Mouse (Mus musculus) heart, adult 2 months (tissue): ENCODE data around the gene Mef2a. TPM values are rescaled to one million over a fixed set of nuclear protein-coding genes. Genes with fewer than 3 reads are reported as not detected.
A peak's percentile ranks its signal among the peaks of the same experiment; 100 is the strongest.

ENCODE experiments used
- DNase-seq, 2 experiments: peaks; one replicate each; pipeline ENCODE4 v3.0.0; 2021
- H3K27ac ChIP-seq: fragments of 200-600 bp; 2 replicates; pipeline ENCODE4 v1.8.1; 2022
- H3K27me3 ChIP-seq: fragments of 200-500 bp; 2 replicates; pipeline ENCODE4 v1.6.1; 2012; ENCODE audit warnings: mild to moderate bottlenecking, low read length, inconsistent platforms, mixed read lengths; ENCODE audit not compliant: control insufficient read depth, insufficient read depth
- H3K36me3 ChIP-seq: fragments of 200-500 bp; 2 replicates; pipeline ENCODE4 v1.6.1; 2012; ENCODE audit warnings: low read length, inconsistent platforms; ENCODE audit not compliant: control insufficient read depth, insufficient read depth
- H3K4me1 ChIP-seq: fragments of 200-500 bp; 2 replicates; pipeline ENCODE4 v1.6.1; 2011; ENCODE audit warnings: low read length; ENCODE audit not compliant: control insufficient read depth, insufficient read depth
- H3K4me3 ChIP-seq: fragments of 200-600 bp; 2 replicates; pipeline ENCODE4 v1.8.1; 2022
- H3K79me2 ChIP-seq: fragments of 200-500 bp; replicated peaks from 2 replicates; pipeline ENCODE4 v1.6.1; 2012; ENCODE audit warnings: mild to moderate bottlenecking, inconsistent platforms, low read length, moderate library complexity, mixed read lengths; ENCODE audit not compliant: control insufficient read depth, insufficient read depth
- H3K9ac ChIP-seq: fragments of 200-500 bp; 2 replicates; pipeline ENCODE4 v1.6.1; 2012; ENCODE audit warnings: low read depth, mild to moderate bottlenecking, control low read depth, inconsistent platforms, low read length, mixed read lengths
- CTCF ChIP-seq: fragments of 200-600 bp; IDR thresholded peaks from 2 replicates; pipeline ENCODE4 v1.8.1; 2022; ENCODE audit warnings: antibody characterized with exemption, mild to moderate bottlenecking, moderate library complexity
- EP300 ChIP-seq: fragments of 200-500 bp; IDR thresholded peaks from 2 replicates; pipeline ENCODE4 v1.6.1; 2011; ENCODE audit warnings: low read depth, low read length, control low read depth; ENCODE audit not compliant: insufficient read depth
- POLR2A ChIP-seq: fragments of 200-500 bp; IDR thresholded peaks from 2 replicates; pipeline ENCODE4 v1.6.1; 2011; ENCODE audit warnings: mild to moderate bottlenecking, low read depth, low read length, control low read depth; ENCODE audit not compliant: insufficient read depth
- WGBS: fragments of 180-500 bp; shearing (Covaris S2); methylation state at CpG from one replicate; pipeline ENCODE4 v1.1.7; 2018; 5-methylcytosine and 5-hydroxymethylcytosine counted together
- intact Hi-C: fragments of 180-260 bp; cut with DNase I; formaldehyde crosslinking; loops from one replicate; pipeline ENCODE4 v1.15.1; 2025
- polyA plus RNA-seq: library from polyadenylated mRNA; depleted of rRNA; stranded (reverse); fragments of >200 nt; gene quantifications from 2 replicates; pipeline ENCODE4 v1.2.3, GENCODE M21; 2012
- total RNA-seq, 2 experiments: library from RNA; stranded (reverse); gene quantifications; 2 replicates each; pipeline ENCODE4 v1.2.3; 2021

Gene Mef2a
- total and polyA plus RNA-seq, 3 experiments: 73.4 to 141 (median 134) TPM

- Histone ChIP-seq H3K27me3 (no peaks in the 10 kb centered on the region), H3K4me1 (peaks cover 21% of the 10 kb centered on the region), H3K27ac (peak overlapping the region; percentile 81), H3K36me3 (peaks cover 31% of the 10 kb centered on the region), H3K4me3 (no peak overlapping the region), H3K79me2 (no peaks in the 10 kb centered on the region), H3K9ac (no peak overlapping the region)
- peak; percentile 74 to 84 for DNase-seq
- WGBS: 4% methylated on average over 3 of the region's 3 CpGs
- intact Hi-C loops: no loop called here
- TF ChIP-seq POLR2A (no peak), CTCF (no peak), EP300 (peak; percentile 93)
These were observed 142.4 kb downstream of the Mef2a start for GRCm38 (mm10) chr7:67230221-67230620.

- H3K4me3 ChIP-seq: no peak overlapping the region
- TF ChIP-seq EP300 (no peak), CTCF (no peak), POLR2A (no peak)
- 43% methylated on average over 3 of the region's 3 CpGs for WGBS
- intact Hi-C loops: no loop called here
- H3K9ac ChIP-seq: no peak overlapping the region
- peak overlapping the region; percentile 81 for H3K27ac ChIP-seq
- no peaks in the 10 kb centered on the region for H3K79me2 ChIP-seq
- DNase-seq: no peak
- H3K4me1 ChIP-seq: peaks cover 19% of the 10 kb centered on the region
- H3K36me3 ChIP-seq: peaks cover 26% of the 10 kb centered on the region
- H3K27me3 ChIP-seq: no peaks in the 10 kb centered on the region
These were observed 143.0 kb downstream of the Mef2a start for GRCm38 (mm10) chr7:67229701-67230100.

GRCm38 (mm10) chr7:67228891-67229602 is 143.6 kb downstream of the Mef2a start:
- no peaks in the 10 kb centered on the region for H3K79me2 ChIP-seq
- H3K27me3 ChIP-seq: no peaks in the 10 kb centered on the region
- DNase-seq: peak in 1 of 2 experiments; percentile 63
- no peak overlapping the region for H3K4me3 ChIP-seq
- H3K4me1 ChIP-seq: peaks cover 17% of the 10 kb centered on the region
- TF ChIP-seq POLR2A (no peak), CTCF (peak; percentile 88), EP300 (peak; percentile 16; the same call in 1 of the 2 replicates)
- peaks cover 21% of the 10 kb centered on the region for H3K36me3 ChIP-seq
- intact Hi-C loops: no loop called here
- WGBS: 56% methylated on average over 5 of the region's 5 CpGs
- H3K9ac ChIP-seq: no peak overlapping the region
- H3K27ac ChIP-seq: peak overlapping the region; percentile 81

- WGBS: 63% methylated on average over 3 of the region's 3 CpGs
- intact Hi-C loops: no loop called here
- peaks cover 21% of the 10 kb centered on the region for H3K36me3 ChIP-seq
These were observed 144.3 kb downstream of the Mef2a start for GRCm38 (mm10) chr7:67228390-67228789.

GRCm38 (mm10) chr7:67227538-67227937 is 145.1 kb downstream of the Mef2a start:
- intact Hi-C loops: no loop called here
- WGBS: 57% methylated on average over 1 of the region's 1 CpGs
- peaks cover 21% of the 10 kb centered on the region for H3K36me3 ChIP-seq

More at GRCm38 (mm10) chr7:67228390-67228789, 144.3 kb downstream of the Mef2a start:
- no peak for DNase-seq
- no peak overlapping the region for H3K4me3 ChIP-seq
- peaks cover 19% of the 10 kb centered on the region for H3K4me1 ChIP-seq
- TF ChIP-seq CTCF (no peak), POLR2A (no peak), EP300 (no peak)
- no peak overlapping the region for H3K9ac ChIP-seq
- H3K27ac ChIP-seq: peak overlapping the region; percentile 24
- H3K79me2 ChIP-seq: no peaks in the 10 kb centered on the region
- no peaks in the 10 kb centered on the region for H3K27me3 ChIP-seq

GRCm38 (mm10) chr7:67225943-67226625 is 146.6 kb downstream of the Mef2a start:
- H3K9ac ChIP-seq: no peak overlapping the region

More at GRCm38 (mm10) chr7:67227538-67227937, 145.1 kb downstream of the Mef2a start:
- Histone ChIP-seq H3K4me3 (no peak overlapping the region), H3K4me1 (peaks cover 18% of the 10 kb centered on the region), H3K79me2 (no peaks in the 10 kb centered on the region), H3K27ac (no peak overlapping the region), H3K27me3 (no peaks in the 10 kb centered on the region), H3K9ac (no peak overlapping the region)
- TF ChIP-seq EP300 (no peak), POLR2A (no peak), CTCF (no peak)
- DNase-seq: no peak

More at GRCm38 (mm10) chr7:67225943-67226625, 146.6 kb downstream of the Mef2a start:
- no peak for TF ChIP-seq POLR2A
- TF ChIP-seq CTCF: no peak
- TF ChIP-seq EP300: no peak
- intact Hi-C loops: no loop called here
- no peak for DNase-seq
- H3K4me3 ChIP-seq: no peak overlapping the region
- H3K27me3 ChIP-seq: no peaks in the 10 kb centered on the region
- H3K36me3 ChIP-seq: peaks cover 8% of the 10 kb centered on the region
- H3K4me1 ChIP-seq: peaks cover 15% of the 10 kb centered on the region
- no peaks in the 10 kb centered on the region for H3K79me2 ChIP-seq
- 89% methylated on average over 15 of the region's 15 CpGs for WGBS
- H3K27ac ChIP-seq: no peak overlapping the region
